Mouse (Mus musculus) urinary bladder, postnatal 10 days (tissue): ENCODE measurements around the gene Afap1l2.

Source experiments
- DNase-seq: peaks from one replicate; pipeline ENCODE4 v3.0.0; 2022; ENCODE audit warnings: low spot score

Gene Afap1l2

DNA sequence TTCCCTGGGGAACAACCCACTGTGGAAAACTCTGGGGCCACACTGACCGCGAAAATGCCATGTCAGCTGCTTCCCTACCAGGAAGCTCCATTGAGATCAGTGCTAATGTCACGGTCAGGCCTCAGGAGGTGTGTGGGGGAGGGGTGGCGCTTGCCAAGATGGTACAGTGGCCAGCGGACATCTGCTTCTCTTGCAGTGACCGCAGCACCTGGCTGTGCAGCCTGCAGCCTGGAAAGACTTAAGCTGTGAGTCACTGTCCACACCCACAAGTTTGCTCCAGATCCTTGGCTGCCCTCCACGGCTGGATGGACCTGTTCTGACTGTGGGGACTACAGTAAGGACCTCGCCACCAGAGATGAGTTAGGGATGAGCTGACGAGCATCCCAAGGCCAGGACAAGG is 68.2 kb downstream of the Afap1l2 start:
- DNase-seq, result no peak

- DNase-seq, result no peak
Measured at GRCm38 (mm10) chr19:56937911-56938310, 70.1 kb downstream of the Afap1l2 start.

GRCm38 (mm10) chr19:56936253-56936652 is 71.8 kb downstream of the Afap1l2 start:
- DNase-seq, result no peak

- no peak for DNase-seq
Measured at GRCm38 (mm10) chr19:56935777-56936176, 72.3 kb downstream of the Afap1l2 start.

- no peak for DNase-seq
Measured at GRCm38 (mm10) chr19:56935111-56935510, 72.9 kb downstream of the Afap1l2 start.

DNA sequence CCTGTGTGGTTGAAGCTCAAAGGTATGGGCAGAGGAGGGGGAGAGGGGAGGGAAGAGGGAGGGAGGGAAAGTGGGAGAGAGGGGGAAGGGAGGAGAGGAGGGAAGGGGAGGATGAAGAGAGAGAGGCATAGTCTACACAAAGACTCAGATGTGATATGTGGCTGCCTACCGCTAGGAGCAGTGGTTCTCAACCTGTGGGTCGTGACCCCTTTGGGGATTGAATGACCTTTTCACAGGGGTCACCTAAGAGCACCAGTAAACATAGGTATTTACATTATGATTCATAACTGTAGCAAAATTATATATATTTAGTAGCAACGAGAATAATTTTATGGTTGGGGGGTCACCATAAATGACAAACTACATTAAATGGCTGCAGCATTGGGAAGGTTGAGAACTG is 74.2 kb downstream of the Afap1l2 start:
- DNase-seq, result no peak

DNA sequence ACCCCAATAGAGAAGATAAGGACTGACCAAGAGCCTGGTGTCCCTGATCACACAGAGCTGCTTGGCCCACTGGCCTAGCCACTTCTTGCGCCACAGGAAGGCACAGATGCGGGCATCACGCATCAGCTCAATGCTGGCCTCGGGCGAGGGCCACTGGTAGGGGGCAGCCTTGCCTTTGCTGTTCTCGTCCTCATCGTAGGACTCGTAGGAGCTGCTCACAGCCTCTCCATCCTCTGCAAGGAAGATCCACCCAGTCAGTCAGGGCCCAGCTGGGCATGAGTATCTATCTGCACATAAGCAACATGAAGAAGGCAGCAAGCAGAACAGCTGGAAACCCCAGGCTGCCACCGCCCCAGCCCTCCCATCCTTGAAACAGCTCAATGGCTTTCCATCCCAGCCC is 78.0 kb downstream of the Afap1l2 start:
- DNase-seq, result no peak

DNA sequence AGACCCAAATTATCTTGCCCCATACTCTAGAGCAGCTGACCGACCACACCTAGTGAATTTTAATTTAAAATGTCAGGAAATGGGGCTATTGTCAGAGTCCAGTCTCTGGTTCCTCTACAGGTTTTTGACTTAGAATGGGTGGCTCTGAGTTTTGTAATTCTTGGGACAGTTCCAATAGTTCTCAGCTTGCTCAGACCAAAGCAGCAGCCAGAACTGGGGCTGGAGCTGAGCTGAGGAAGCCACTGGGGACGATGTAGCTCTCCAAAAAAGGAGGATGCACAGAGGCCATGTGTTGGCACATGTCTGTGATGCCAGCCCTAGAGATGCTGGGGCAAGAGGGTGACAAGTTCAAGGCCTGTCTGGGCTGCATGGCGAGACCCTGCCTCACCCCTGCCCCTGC is 78.6 kb downstream of the Afap1l2 start:
- no peak for DNase-seq

DNA sequence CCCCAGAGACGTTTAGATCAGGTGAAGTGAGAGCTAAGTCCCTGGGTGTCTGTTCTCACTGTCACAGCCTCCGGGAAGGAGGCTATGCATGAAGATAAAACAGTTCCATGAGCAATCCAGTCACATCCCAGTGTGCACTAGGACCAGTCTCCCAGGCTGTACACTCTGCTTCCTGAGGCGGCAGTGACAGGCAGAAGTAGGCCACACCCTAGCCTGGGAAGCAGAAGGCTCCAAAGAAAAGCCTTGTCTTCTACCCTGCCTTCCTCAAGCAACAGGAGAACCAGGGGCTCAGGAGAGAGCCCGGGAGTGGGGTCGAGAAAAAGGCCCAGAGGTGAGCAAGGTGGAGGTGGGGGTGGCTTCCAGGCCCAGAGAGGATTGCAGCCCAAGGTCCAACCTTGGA is 86.3 kb downstream of the Afap1l2 start:
- no peak for DNase-seq

- DNase-seq, result no peak
Measured at GRCm38 (mm10) chr19:56920232-56920631, 87.8 kb downstream of the Afap1l2 start.

DNA sequence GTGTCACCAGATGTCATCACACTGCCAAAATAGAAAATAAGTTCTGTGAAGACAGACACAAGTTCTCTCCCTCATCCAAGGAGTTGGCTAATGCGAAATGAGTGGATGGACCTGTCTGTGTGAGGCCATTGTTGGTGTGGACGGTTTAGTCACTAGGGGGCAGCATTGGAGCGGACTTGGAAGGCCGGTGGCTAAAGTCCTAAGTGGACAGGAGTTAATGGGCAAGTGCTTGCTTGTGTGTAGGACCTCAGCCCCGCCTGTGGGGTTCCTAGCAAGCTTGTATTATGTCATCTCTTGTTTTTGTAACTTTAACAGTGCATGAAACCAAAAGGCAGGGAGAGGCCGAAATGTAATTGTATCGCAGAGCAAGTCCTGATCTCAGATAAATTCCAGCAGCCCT is 88.4 kb downstream of the Afap1l2 start:
- peak; percentile 66 for DNase-seq

DNA sequence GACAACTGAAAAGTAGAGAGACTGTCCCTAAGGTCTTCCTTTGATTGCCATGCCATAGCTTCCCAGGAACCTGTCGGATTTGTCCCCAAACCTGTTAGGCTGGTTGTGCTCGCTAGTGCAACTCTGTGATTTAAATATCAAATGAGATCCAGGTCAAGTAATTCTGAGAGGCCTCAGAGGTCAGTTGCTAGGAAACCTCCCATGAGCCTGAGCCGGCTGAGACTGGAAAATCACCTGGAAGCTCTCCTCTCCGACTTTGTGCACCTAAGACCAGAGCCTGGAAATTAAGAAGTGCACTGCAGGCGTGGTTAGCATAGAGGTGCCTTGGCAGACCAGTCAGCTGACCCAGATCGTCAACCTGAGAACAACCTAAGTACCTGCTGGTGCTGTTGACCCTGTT is 92.9 kb downstream of the Afap1l2 start:
- DNase-seq, result no peak

- DNase-seq, result no peak
Measured at GRCm38 (mm10) chr19:56914658-56915057, 93.4 kb downstream of the Afap1l2 start.

GRCm38 (mm10) chr19:56913761-56914160 is 94.3 kb downstream of the Afap1l2 start:
- DNase-seq, result no peak

DNA sequence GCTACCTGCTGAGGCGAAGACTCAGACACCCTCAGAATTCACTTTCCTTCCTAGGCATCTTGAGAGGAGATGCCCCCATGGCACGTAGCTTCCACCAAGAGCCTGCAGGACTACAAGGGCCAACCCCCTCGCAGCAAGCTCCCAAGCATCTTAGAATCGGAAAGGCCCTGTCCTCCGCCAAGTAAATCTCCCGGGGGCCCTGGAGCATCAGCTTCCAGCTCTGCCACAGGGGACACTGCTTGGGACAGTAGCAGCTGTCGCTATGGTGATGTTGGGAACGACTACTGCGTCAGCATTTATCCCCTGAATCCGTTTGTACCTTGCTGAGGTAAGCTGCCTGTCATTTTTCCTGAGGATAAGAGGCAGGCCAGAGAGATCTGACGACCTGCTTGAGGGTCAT is 97.5 kb downstream of the Afap1l2 start:
- no peak for DNase-seq

DNA sequence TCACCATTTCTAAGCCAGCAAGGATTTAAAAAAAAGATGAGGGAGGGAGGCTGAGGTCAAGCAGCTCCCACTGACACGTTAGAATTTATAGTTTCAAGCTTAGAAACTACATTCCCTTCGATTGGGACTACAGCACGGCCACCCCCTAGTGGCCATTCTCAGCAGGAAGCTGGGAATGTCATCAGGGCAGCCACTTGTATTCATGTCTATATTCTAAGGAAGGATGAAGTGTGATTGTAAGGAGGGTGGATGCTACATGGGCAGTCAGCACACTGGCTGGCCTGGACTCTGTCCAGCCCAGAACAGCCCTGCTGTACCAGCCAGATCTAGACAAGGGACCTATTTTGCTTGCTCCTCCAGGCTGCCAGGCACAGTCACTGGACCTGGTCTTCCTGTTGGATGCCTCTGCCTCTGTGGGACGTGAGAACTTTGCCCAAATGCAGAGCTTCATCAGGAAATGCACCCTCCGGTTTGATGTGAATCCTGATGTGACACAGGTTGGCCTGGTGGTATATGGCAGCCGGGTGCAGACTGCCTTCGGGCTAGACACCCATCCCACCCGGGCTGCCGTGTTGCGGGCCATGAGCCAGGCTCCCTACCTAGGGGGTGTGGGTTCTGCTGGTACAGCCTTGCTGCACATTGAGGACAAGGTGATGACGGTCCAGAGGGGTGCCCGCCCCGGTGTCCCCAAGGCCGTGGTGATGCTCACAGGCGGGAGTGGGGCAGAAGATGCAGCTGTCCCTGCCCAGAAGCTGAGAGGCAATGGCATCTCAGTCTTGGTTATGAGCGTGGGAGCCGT is 99.4 kb downstream of the Afap1l2 start:
- no peak for DNase-seq

DNA sequence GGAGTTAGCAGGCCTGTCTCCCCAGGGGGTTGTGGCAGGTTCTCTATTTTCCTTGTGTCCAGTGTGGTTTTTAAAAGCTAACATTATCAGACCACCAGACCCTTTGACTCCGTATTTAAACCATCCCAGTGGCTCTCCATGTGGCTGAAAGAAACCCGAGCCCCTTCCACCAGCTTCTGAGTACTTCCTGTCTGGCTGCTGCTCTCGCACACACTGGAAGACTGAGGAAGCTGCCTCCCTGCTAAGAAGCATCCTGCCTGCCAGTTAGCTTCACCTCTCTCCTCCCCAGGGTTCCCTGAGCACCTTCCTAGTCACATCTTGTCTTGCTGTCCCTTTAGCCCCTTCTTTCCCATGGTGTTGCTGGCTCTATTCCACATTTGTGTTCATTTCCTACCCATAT is 100.2 kb downstream of the Afap1l2 start:
- DNase-seq, result no peak

GRCm38 (mm10) chr19:56905395-56905794 is 102.6 kb downstream of the Afap1l2 start:
- no peak for DNase-seq

- DNase-seq, result no peak
Measured at GRCm38 (mm10) chr19:56904095-56904494, 103.9 kb downstream of the Afap1l2 start.

- DNase-seq, result no peak
Measured at GRCm38 (mm10) chr19:56897654-56898053, 110.4 kb downstream of the Afap1l2 start.

- no peak for DNase-seq
Measured at GRCm38 (mm10) chr19:56893326-56893725, 114.7 kb downstream of the Afap1l2 start.

DNA sequence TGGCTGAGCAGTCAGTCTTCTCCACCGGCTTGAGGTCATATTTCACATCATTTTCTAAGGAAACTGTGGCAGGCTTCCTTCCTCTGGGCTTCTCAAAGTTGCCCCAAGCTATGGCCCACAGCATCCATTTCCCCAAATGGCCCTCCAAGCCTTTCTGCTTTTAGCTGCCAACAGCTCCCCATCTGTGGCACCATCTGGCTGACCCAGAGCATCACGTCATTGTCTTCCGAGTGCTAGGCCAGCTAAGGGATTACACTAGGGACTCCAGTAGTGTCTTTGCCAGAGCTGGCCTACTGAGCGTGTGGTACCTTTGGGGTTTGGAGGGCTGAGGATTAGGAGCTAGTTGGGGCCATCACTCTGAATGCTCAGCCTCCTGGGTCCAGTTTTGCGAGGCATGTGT is 115.4 kb downstream of the Afap1l2 start:
- no peak for DNase-seq

DNA sequence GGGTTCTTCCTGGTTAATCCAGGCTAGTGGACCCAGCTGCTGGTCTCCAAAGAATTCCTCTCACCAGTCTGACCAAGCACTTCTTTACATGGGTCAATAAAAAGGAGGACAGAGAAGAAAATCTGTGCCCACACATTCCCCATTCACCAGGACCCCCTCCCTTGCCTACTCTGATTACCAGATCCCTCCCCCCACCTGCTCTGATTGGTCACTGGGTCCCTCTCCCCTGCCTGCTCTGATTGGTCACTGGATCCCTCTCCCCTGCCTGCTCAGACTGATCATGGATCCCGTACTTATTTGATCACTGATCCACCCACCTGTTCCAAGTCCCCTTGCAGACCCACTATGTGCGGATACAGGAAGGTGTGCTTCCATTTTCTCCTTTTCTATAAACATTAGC is 116.6 kb downstream of the Afap1l2 start:
- DNase-seq, result no peak

DNA sequence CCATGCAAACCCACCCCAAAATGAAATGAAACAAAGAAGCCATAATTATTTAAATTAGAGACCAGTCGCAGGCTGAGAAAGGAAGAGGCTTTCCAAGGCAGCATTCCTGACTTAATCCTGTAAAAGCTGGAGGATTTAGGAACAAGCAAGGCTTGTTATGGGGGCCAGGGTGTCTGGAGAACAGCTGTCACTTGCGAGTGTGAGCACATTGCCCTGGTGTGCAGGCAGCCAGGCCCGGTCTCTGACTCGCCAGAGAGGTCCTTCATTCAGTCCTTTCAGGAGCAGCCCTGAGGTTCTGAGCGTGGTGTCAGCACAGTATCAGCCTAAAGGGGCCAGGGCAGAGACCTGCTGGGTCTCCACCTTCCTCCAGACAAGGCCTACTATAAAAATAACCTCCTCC is 119.4 kb downstream of the Afap1l2 start:
- no peak for DNase-seq
